Mouse (Mus musculus) cerebellum, adult (tissue): ENCODE results near the gene Suclg2.
"Not testable (repeated sequence)": the region's sequence is repeated elsewhere in the genome, so short reads cannot be mapped to it uniquely, and the experiment has no call there.

Experiments
- ATAC-seq: cut with Nextera tagmentation; 2 replicates; pipeline ENCODE4 v1.9.2; 2017; ENCODE audit warnings: mild to moderate bottlenecking, moderate library complexity, mixed read lengths; ENCODE audit not compliant: insufficient number of reproducible peaks, low FRiP score, low TSS enrichment

The Suclg2 gene

GRCm38 (mm10) chr6:95635411-95635810 is 83.2 kb downstream of the Suclg2 start:
- no peak for ATAC-seq

GRCm38 (mm10) chr6:95629071-95629470 is 89.5 kb downstream of the Suclg2 start:
- ATAC-seq, result no peak

- ATAC-seq, result 0 out of 2 replicates have a peak, but pooled peaks have one; percentile 22
Measured at GRCm38 (mm10) chr6:95621821-95622220, 96.8 kb downstream of the Suclg2 start.

- ATAC-seq, result no peak
Measured at GRCm38 (mm10) chr6:95620804-95621203, 97.8 kb downstream of the Suclg2 start.

- ATAC-seq, result no peak
Measured at GRCm38 (mm10) chr6:95619817-95620216, 98.8 kb downstream of the Suclg2 start.

GRCm38 (mm10) chr6:95618434-95618833 is 100.2 kb downstream of the Suclg2 start:
- no peak for ATAC-seq

- ATAC-seq, result no peak
Measured at GRCm38 (mm10) chr6:95613228-95613627, 105.4 kb downstream of the Suclg2 start.

- no peak for ATAC-seq
Measured at GRCm38 (mm10) chr6:95612412-95613022, 106.1 kb downstream of the Suclg2 start.

GRCm38 (mm10) chr6:95611059-95611458 is 107.5 kb downstream of the Suclg2 start:
- ATAC-seq, result no peak

- no peak for ATAC-seq
Measured at GRCm38 (mm10) chr6:95608123-95608522, 110.5 kb downstream of the Suclg2 start.

- ATAC-seq, result not testable (repeated sequence)
Measured at GRCm38 (mm10) chr6:95600731-95601130, 117.9 kb downstream of the Suclg2 start.

GRCm38 (mm10) chr6:95596766-95597750 is 121.5 kb downstream of the Suclg2 start:
- ATAC-seq, result no peak

GRCm38 (mm10) chr6:95595852-95596251 is 122.7 kb downstream of the Suclg2 start:
- no peak for ATAC-seq

GRCm38 (mm10) chr6:95594239-95594638 is 124.4 kb downstream of the Suclg2 start:
- ATAC-seq, result no peak

- ATAC-seq, result no peak
Measured at GRCm38 (mm10) chr6:95592396-95592795, 126.2 kb downstream of the Suclg2 start.

GRCm38 (mm10) chr6:95590463-95590862 is 128.1 kb downstream of the Suclg2 start:
- ATAC-seq, result no peak

- ATAC-seq, result no peak
Measured at GRCm38 (mm10) chr6:95587108-95587796, 131.3 kb downstream of the Suclg2 start.

- no peak for ATAC-seq
Measured at GRCm38 (mm10) chr6:95581893-95582292, 136.7 kb downstream of the Suclg2 start.

- no peak for ATAC-seq
Measured at GRCm38 (mm10) chr6:95579792-95580191, 138.8 kb downstream of the Suclg2 start.

- ATAC-seq, result no peak
Measured at GRCm38 (mm10) chr6:95575531-95575930, 143.1 kb downstream of the Suclg2 start.

- ATAC-seq, result no peak
Measured at GRCm38 (mm10) chr6:95574867-95575266, 143.7 kb downstream of the Suclg2 start.
